Mouse (Mus musculus) induced T-regulatory cell, adult 2 months (primary cell): ENCODE measurements at regions not wholly inside any gene's neighbourhood (a gene's known extent, or its start where the extent isn't known, plus 50 kb on each side); places are given as distances from the start of the nearest gene placed in this dataset.

Source experiments
- DNase-seq: peaks from one replicate; pipeline ENCODE4 v3.0.0-alpha.2; 2012; ENCODE audit warnings: low read depth

- DNase-seq, result no peak
These were observed 245.6 kb downstream of the Tbc1d1 start for GRCm38 (mm10) chr5:64401737-64402136.

DNA sequence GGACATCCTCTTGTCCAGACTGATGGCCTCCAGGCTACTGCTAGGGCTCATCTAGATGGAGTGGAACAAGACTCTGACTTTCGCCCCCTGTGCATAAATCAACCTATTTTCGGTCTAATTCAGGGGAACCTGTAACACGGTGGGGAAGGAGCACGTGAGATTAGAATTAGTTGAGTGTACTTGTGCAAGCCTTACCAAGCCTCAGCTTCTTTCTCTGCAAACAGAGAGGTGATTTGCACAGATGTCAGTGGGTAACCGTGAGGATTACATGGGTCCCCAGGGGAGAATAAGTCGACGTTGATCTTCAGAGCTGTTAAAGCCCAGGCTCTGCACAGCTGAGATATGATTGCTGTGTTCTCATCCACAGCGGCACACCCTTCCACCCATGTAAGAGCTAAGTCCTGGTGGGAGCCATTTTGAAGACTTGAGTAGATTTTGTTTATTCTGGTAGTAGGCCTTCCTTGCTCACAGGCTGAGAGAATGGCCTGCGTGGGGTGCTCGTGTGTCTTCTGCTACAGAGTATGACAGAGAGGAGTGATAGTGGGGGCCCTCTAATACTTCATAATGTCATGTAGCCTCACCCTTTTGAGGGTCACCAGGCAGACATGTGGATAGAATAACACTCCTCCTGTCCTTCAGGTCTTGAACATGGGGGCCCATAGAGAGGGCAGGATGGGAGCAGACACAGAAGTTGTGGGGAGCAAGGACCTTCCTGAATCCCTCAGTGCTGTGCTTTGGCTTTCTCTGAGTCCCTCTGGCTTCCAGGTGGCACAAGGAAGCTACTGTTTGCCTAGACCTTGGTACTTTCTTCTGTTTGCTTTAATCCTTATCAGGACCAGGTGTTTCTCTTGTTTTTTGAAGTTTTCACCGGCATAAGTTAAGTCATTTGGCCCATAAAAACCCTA, 247.2 kb downstream of the Tbc1d1 start:
- DNase-seq, result no peak

DNA sequence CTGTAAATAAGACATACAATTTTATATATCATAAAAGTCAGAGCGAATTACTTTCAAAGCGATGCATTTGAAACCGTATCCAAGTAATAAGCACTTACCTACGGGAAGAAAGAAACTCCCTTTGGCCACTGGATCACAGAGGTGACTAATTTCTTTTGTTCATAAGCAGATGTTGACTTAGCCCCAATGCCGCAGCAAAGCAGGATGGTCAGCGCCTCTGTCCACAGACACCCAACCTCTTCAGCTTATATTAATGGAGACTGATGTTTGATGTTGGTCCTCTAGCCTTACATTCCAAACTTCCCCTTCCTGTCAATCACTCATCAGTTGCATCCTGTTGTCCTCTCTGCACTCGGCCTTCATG, 247.9 kb downstream of the Tbc1d1 start:
- no peak for DNase-seq

- no peak for DNase-seq
These were observed 248.4 kb downstream of the Tbc1d1 start for GRCm38 (mm10) chr5:64404512-64404911.

DNA sequence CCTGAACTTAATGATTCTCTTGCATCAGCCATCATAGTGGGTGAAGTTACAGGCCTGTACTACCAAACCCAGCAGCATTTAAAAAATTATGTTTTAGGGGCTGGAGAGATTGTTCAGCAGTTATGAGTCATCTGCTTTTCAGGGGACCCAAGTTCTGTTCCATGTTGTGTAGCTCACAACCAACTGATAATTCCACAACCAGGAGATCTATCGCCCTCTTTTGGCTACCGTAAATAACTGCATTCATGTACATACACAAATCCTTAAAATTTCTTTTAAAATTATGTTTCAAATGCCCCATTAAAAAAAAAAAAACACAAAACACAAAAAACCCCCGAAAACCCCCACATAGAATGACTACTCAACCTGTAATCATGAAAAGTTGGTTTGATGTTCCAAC, 252.8 kb downstream of the Tbc1d1 start:
- peak; percentile 34 for DNase-seq

GRCm38 (mm10) chr5:64410621-64411020, 254.5 kb downstream of the Tbc1d1 start:
- no peak for DNase-seq

DNA sequence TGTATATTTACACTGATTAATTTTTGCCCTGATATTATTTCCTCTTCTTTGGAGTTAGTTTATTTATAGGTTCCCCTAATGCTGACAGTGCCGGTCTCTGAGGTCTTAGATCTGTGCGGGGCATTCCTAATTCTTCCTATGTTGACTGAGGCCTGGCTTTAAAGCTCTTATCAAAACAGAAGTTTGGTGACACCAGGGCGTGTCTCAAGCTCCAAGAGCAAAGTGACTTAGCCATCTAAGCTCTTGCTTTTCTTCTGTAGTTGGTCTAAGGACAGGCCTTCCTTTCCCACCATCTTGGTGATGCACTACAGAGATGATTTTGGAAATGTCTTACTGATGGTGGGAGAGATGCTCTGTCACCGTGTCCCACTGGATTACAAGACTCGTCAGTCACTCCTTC, 258.4 kb downstream of the Tbc1d1 start:
- DNase-seq, result no peak

GRCm38 (mm10) chr5:64419395-64419794, 263.3 kb downstream of the Tbc1d1 start:
- no peak for DNase-seq

DNA sequence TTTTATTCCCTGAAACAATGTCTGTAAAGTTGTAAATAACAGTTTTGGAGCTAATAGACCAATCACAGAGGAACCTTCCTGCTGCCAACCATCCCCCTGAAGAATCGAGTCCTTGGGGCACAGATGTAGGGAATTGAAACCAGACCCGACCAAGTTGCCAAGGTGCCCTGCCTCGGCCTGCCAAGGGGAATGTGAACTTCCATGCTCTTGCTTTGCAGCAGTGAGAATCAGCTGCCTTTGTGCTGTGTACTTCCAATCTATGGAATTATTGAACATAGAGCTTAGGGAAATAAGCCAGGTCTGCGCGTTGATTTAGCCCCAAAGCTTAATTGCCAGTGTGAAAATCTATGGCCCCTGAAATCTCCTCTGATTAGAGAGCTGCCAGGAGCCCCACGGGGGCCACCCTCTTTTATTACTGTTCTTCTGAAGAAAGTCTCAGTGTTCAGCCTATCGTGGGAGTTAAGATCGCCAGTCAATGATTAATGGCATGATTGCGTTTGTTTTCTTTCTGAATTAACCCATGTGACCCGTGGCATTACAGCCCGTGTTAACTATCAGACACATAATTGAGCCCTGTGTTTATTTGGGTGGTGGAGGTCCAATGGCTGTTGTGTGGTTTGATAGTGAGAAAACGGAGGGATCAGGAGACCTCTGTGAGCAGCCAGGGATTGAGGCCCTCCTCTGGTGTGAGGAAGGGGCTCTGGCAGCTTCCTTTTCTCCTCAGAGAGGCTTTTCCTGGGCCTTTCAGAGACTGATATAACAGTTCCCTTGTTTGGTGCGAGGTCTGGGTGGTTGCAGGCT, 266.9 kb downstream of the Tbc1d1 start:
- DNase-seq, result no peak

GRCm38 (mm10) chr5:64428822-64429221, 272.7 kb downstream of the Tbc1d1 start:
- DNase-seq, result no peak

- DNase-seq, result no peak
These were observed 274.4 kb downstream of the Tbc1d1 start for GRCm38 (mm10) chr5:64430501-64430900.

GRCm38 (mm10) chr5:64431624-64432023, 275.5 kb downstream of the Tbc1d1 start:
- no peak for DNase-seq

GRCm38 (mm10) chr5:64433786-64434185, 277.7 kb downstream of the Tbc1d1 start:
- DNase-seq, result no peak

DNA sequence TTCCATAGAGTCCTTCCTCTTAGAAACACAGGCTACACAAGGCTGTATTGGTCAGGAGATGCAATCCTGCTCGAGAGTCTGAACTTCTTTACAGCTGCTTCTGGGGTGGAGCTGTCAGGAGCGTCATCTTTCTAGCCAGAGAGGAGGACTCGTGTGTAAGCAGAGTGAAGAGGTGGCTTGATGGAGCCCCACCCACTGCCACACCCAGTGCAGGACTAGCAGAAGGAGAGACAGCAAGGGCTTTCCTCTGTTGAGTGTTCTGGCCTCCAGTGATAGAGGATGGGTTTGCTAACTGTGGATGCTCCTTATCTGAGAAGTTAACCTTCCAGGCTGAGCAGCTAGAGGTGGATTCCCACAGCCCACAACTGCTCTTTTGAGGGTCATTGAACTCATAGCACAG, 279.4 kb downstream of the Tbc1d1 start:
- peak; percentile 65 for DNase-seq

DNA sequence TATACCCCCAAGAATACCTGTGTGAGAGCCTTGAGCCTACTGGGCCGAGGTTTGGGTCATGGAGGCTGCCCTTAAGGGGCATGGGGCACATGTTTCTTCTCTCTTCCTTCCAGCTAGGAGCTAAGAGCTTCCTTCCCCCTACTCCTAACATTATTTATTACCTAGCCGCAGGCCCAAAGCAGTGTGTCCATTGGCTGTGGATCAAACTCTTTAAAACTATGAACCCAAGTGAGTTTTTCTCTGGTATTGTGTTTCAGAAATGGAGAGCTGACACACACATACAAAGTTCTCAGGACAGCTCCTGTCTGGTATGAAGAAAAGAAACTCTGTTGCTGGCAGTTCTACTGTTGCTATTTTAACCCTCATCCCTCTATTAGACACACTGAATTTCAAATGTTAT, 279.9 kb downstream of the Tbc1d1 start:
- DNase-seq, result no peak

DNA sequence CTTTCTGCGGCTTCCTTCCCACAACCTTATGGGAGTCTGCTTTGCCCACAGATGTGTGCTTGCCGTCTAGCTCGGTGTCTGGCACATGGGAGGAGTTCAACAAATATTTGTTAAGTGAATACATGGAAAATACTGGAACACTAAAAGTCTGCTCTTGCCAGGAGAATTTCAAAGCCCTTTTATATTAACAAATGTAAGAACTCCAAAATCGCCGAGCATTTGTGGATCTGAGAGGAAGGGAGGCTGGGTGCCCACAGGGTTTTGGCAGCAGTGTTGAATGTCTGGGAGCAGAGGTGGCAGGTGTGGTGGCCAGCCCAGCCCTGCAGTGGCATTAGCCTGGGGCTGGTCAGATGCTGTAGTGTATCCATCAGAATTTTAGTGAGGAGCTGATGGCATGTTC, 281.6 kb downstream of the Tbc1d1 start:
- no peak for DNase-seq

DNA sequence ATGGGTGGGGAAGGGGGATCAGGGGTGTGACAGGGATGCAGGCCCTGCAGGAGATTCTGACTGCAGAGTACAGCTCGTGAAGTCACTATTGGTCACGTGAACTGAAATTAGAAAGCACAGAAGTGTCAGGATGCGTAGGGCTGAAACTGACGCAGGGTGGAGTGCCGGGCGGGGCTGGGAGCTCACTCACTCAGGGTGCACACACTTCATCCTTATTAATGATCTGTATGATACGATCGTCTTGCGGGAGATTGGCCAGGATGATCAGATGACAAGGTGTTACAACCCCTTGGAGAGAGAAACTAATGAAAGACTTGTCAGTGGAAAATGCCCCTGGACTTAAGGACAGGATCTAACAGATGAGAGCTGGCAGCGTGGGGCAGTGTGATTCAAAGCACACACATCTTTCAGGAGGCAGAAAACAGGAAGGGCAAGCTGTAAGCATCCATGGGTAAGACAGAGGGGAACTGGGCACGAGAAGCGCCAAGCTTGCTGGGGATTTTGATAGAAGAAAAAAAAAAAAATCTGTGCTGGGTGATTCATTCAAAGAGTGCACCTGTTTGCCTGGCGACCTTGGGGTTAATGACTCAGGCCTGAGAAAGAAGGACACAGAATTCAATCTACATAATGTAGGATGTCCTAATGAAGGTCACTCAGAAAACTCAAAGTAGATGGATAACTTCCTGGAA, 282.5 kb downstream of the Tbc1d1 start:
- DNase-seq, result peak; percentile 63

GRCm38 (mm10) chr5:64447847-64448246, 291.7 kb downstream of the Tbc1d1 start:
- no peak for DNase-seq

DNA sequence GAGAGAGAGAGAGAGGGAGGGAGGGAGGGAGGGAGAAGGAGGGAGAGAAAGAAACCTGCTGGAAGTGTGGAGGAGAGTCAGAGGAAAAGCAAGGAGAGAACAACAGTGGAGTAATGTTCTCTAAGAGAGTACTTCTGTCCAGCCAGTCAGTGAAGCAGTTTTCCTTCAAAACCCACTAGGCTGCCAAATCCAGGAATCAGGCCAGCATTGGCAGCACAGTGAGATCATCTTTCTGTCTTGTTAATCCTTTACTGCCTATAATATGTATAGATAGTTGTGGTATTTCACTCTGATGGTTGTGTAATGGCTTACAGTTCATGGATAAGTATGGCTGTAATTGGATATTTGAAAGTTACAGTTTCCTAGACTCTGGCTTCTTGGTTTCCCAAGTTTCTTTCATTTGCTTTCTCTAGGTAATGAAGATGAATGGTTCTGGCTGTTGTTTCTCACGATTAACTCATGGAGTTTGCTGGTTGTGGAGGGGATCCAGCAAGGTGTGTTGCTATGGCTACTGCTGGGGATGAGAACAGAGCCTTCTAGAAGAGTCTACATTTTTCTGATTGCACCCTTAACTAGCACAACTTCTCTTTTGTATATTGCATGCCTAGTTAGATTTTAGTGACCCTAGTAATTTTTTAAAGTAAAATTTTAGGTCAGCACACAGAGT, 296.7 kb downstream of the Tbc1d1 start:
- DNase-seq, result no peak

DNA sequence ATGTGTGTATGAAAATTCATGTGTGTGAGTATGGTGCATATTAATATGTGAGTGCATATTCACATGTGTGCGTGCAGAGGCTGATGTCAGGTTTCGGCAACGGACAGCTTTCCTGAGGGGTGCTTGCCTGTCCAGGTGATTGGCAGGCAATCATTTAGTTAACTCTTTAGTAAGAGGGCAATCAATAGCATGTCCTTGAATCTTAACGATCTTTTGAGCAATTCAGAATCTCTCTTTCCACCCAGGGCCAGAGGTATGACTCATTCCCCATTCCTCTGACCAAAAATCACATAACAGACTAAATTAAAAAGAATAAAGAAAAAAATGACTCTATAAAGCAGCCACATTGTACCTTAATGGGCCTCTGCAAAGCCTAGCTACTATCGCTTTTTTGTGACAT, 303.7 kb downstream of the Tbc1d1 start:
- no peak for DNase-seq

DNA sequence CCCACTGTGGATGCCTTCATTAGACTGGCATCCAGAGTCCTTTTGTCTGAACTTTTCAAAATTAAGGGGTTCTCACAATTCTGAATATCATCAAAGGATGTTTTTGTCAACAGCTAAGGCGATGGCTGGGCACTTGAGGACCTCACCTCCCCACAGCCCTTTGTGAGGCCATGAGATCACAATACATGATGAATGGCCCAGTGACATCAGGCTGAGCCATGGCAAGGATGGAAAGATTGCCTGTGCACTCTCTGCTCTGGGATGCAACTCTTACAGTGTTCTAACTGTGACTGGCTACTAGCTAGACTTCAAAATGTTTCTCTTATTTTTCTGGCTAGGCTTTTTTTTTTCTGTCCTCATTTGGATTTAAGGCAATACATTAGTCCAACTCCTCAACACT, 304.8 kb downstream of the Tbc1d1 start:
- no peak for DNase-seq

- DNase-seq, result no peak
These were observed 305.5 kb downstream of the Tbc1d1 start for GRCm38 (mm10) chr5:64461592-64461991.
